Mouse (Mus musculus): ENCODE data around the gene Cartpt.

- TF ChIP-seq CTCF (IDR thresholded peaks at IDR 0.05; ENCODE audit: insufficient read depth, low read length) = no peak
- TF ChIP-seq POLR2A (IDR thresholded peaks at IDR 0.05; ENCODE audit: borderline replicate concordance, extremely low read depth, low read depth, low read length) = no peak
Measured at GRCm38 (mm10) chr13:99857336-99857735, 43.6 kb downstream of the Cartpt start.

All from lung, adult 2 months (tissue).